Mouse (Mus musculus) thymus, adult 2 months (tissue): ENCODE data around the gene Reg2.

Experiments used
- CTCF ChIP-seq: fragments of 200-500 bp; IDR thresholded peaks from 2 replicates; pipeline ENCODE4 v1.5.1; 2012; ENCODE audit warnings: mild to moderate bottlenecking, control low read depth, low read length, moderate library complexity, borderline replicate concordance; ENCODE audit not compliant: control insufficient read depth, poor library complexity, insufficient read depth; ENCODE audit errors: extremely low read depth
- POLR2A ChIP-seq: fragments of 200-500 bp; IDR thresholded peaks from 2 replicates; pipeline ENCODE4 v1.6.1; 2012; ENCODE audit warnings: mild to moderate bottlenecking, low read length, control low read depth, moderate library complexity; ENCODE audit not compliant: control insufficient read depth, poor library complexity, insufficient read depth; ENCODE audit errors: extremely low read depth

GRCm38 (mm10) chr6:78380409-78380808, 15.0 kb upstream of the Reg2 start, which contains the start of gene Reg3a:
- no peak for TF ChIP-seq POLR2A
- no peak for TF ChIP-seq CTCF
